Mouse (Mus musculus) heart, postnatal 0 days (tissue): ENCODE results near the gene Exoc4.

Experiments
- CTCF ChIP-seq: IDR thresholded peaks from 2 replicates; pipeline ENCODE4 v1.5.1; 2016; ENCODE audit warnings: antibody characterized with exemption, control low read depth, low read depth
- EP300 ChIP-seq: IDR thresholded peaks from 2 replicates; pipeline ENCODE4 v1.6.1; 2016; ENCODE audit warnings: antibody characterized with exemption, low read depth

DNA sequence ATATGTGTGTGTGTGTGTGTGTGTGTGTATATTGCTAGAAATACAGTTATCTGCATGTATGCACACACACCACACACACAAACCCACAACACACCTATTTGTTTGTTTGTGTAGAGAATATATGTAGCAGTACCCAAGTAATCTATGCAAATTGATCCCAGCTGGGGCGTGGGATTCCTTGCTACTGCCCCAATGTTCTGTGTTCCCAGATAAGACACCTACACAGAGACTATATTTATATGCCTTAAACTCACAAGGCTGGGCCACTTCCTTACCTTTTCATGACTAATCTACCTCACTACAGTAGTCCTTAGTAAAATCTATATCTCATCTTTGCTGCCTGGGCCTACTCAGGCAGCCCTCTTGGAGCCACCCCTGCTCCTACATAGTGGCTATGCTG lies 312.0 kb downstream of the Exoc4 start:
- TF ChIP-seq EP300 (no peak), CTCF (no peak)
